Mouse (Mus musculus) neural tube, embryonic 11.5 days (tissue): ENCODE data around the gene Loxl4. TPM values are rescaled to one million over a fixed set of nuclear protein-coding genes. Genes with fewer than 3 reads are reported as not detected.

Source experiments
- ATAC-seq: fragments of 200-750 bp; cut with Nextera tagmentation; 2 replicates; pipeline ENCODE4 v1.8.0; 2017; ENCODE audit warnings: moderate number of reproducible peaks, mild to moderate bottlenecking, moderate TSS enrichment, moderate library complexity; ENCODE audit not compliant: insufficient read depth, low FRiP score, low TSS enrichment
- DNase-seq: peaks from one replicate; pipeline ENCODE4 v3.0.0-alpha.2; 2015; ENCODE audit warnings: low spot score
- H3K27ac ChIP-seq: fragments of 300-500 bp; sonication (generic); 2 replicates; pipeline ENCODE4 v1.5.1; 2014; ENCODE audit warnings: low read depth, mild to moderate bottlenecking, low read length
- H3K27me3 ChIP-seq: fragments of 300-500 bp; sonication (generic); 2 replicates; pipeline ENCODE4 v1.6.1; 2014; ENCODE audit warnings: mild to moderate bottlenecking, low read length, mixed read lengths; ENCODE audit not compliant: control insufficient read depth, insufficient read depth
- H3K36me3 ChIP-seq: fragments of 300-500 bp; sonication (generic); 2 replicates; pipeline ENCODE4 v1.6.1; 2014; ENCODE audit warnings: mild to moderate bottlenecking, low read length, moderate library complexity, mixed read lengths; ENCODE audit not compliant: control insufficient read depth, insufficient read depth
- H3K4me1 ChIP-seq: fragments of 300-500 bp; sonication (generic); 2 replicates; pipeline ENCODE4 v1.6.1; 2014; ENCODE audit warnings: low read length, mixed read lengths; ENCODE audit not compliant: control insufficient read depth, insufficient read depth
- H3K4me2 ChIP-seq: fragments of 300-500 bp; sonication (generic); 2 replicates; pipeline ENCODE4 v1.6.1; 2014; ENCODE audit warnings: low read depth, mild to moderate bottlenecking, moderate library complexity
- H3K4me3 ChIP-seq: fragments of 300-500 bp; sonication (generic); 2 replicates; pipeline ENCODE4 v1.5.1; 2014; ENCODE audit warnings: low read depth, low read length
- H3K9ac ChIP-seq: fragments of 300-500 bp; sonication (generic); 2 replicates; pipeline ENCODE4 v1.6.1; 2014; ENCODE audit warnings: mild to moderate bottlenecking, low read length
- H3K9me3 ChIP-seq: fragments of 300-500 bp; sonication (generic); 2 replicates; pipeline ENCODE4 v1.6.1; 2016; ENCODE audit warnings: low read length; ENCODE audit not compliant: control insufficient read depth
- WGBS: fragments of 180-500 bp; shearing (Covaris S2); extraction: QIAGEN DNeasy Blood & Tissue Kit; methylation state at CpG from one replicate; pipeline ENCODE4 v1.1.7; 2014; 5-methylcytosine and 5-hydroxymethylcytosine counted together
- polyA plus RNA-seq: library from polyadenylated mRNA; unstranded; fragments of >200 nt; fragmentation: Nextera tagmentation; extraction: Ambion mirVana; gene quantifications from 2 replicates; pipeline ENCODE4 v1.2.1, GENCODE M21; 2014

Loxl4 gene
- polyA plus RNA-seq, 1 experiment from 2014 or later, result 0.46 TPM

- Histone ChIP-seq H3K4me3 (no peak overlapping the region), H3K36me3 (no peaks in the 10 kb centered on the region), H3K4me2 (no peak overlapping the region), H3K27ac (no peak overlapping the region), H3K4me1 (peaks cover 8% of the 10 kb centered on the region), H3K27me3 (no peaks in the 10 kb centered on the region), H3K9ac (no peak overlapping the region), H3K9me3 (no peaks in the 10 kb centered on the region)
- 8% methylated on average over 6 of the region's 6 CpGs for whole genome bisulfite sequencing
- DNase-seq (peak; percentile 12), ATAC-seq (no peak)
Observed at GRCm38 (mm10) chr19:42653091-42653490, 40.5 kb upstream of the Loxl4 start.

- 72% methylated on average over 7 of the region's 7 CpGs for WGBS
- Histone ChIP-seq H3K4me3 (no peak overlapping the region), H3K4me1 (peaks cover 8% of the 10 kb centered on the region), H3K27ac (no peak overlapping the region), H3K9ac (no peak overlapping the region), H3K9me3 (no peaks in the 10 kb centered on the region), H3K4me2 (no peak overlapping the region), H3K36me3 (no peaks in the 10 kb centered on the region), H3K27me3 (no peaks in the 10 kb centered on the region)
- no peak for DNase-seq
- ATAC-seq, result no peak
Observed at GRCm38 (mm10) chr19:42652425-42652824, 39.8 kb upstream of the Loxl4 start.

- H3K27ac ChIP-seq, result no peak overlapping the region
- H3K36me3 ChIP-seq, result no peaks in the 10 kb centered on the region
- H3K4me1 ChIP-seq, result peaks cover 6% of the 10 kb centered on the region
- no peak overlapping the region for H3K4me3 ChIP-seq
- H3K4me2 ChIP-seq, result no peak overlapping the region
- ATAC-seq (no peak), DNase-seq (no peak)
- no peak overlapping the region for H3K9ac ChIP-seq
- 83% methylated on average over 9 of the region's 9 CpGs for WGBS
- no peaks in the 10 kb centered on the region for H3K9me3 ChIP-seq
- no peaks in the 10 kb centered on the region for H3K27me3 ChIP-seq
Observed at GRCm38 (mm10) chr19:42640211-42640610, 27.6 kb upstream of the Loxl4 start.

GRCm38 (mm10) chr19:42639544-42639943 lies 26.9 kb upstream of the Loxl4 start:
- no peak for DNase-seq
- Histone ChIP-seq H3K36me3 (no peaks in the 10 kb centered on the region), H3K4me1 (peaks cover 6% of the 10 kb centered on the region), H3K4me3 (no peak overlapping the region), H3K9me3 (no peaks in the 10 kb centered on the region), H3K9ac (no peak overlapping the region), H3K27me3 (no peaks in the 10 kb centered on the region), H3K27ac (no peak overlapping the region), H3K4me2 (no peak overlapping the region)
- no peak for ATAC-seq
- WGBS, result 71% methylated on average over 8 of the region's 8 CpGs

GRCm38 (mm10) chr19:42638604-42639481 lies 26.2 kb upstream of the Loxl4 start:
- Histone ChIP-seq H3K4me1 (peaks cover 6% of the 10 kb centered on the region), H3K4me2 (no peak overlapping the region), H3K4me3 (no peak overlapping the region), H3K9ac (no peak overlapping the region; the same call in 1 of the 2 replicates), H3K27ac (peak overlapping the region; percentile 64), H3K9me3 (no peaks in the 10 kb centered on the region), H3K27me3 (no peaks in the 10 kb centered on the region), H3K36me3 (no peaks in the 10 kb centered on the region)
- WGBS, result 29% methylated on average over 8 of the region's 8 CpGs
- no peak for ATAC-seq
- peak; percentile 28 for DNase-seq

- Histone ChIP-seq H3K9me3 (no peaks in the 10 kb centered on the region), H3K4me3 (no peak overlapping the region), H3K4me2 (no peak overlapping the region), H3K36me3 (no peaks in the 10 kb centered on the region), H3K9ac (no peak overlapping the region), H3K4me1 (peaks cover 6% of the 10 kb centered on the region), H3K27me3 (no peaks in the 10 kb centered on the region), H3K27ac (no peak overlapping the region)
- ATAC-seq (no peak), DNase-seq (peak; percentile 26)
- WGBS, result 51% methylated on average over 11 of the region's 11 CpGs
Observed at GRCm38 (mm10) chr19:42636631-42637030, 24.0 kb upstream of the Loxl4 start.

- no peak for ATAC-seq
- H3K4me1 ChIP-seq, result no peaks in the 10 kb centered on the region; the same call in 1 of the 2 replicates
- no peaks in the 10 kb centered on the region for H3K36me3 ChIP-seq
- DNase-seq, result no peak
- H3K27me3 ChIP-seq, result no peaks in the 10 kb centered on the region
- H3K27ac ChIP-seq, result no peak overlapping the region
- WGBS, result 73% methylated on average over 2 of the region's 2 CpGs
- H3K9me3 ChIP-seq, result no peaks in the 10 kb centered on the region
- H3K4me3 ChIP-seq, result no peak overlapping the region
- no peak overlapping the region for H3K4me2 ChIP-seq
- H3K9ac ChIP-seq, result no peak overlapping the region
Observed at GRCm38 (mm10) chr19:42633650-42634049, 21.0 kb upstream of the Loxl4 start.

GRCm38 (mm10) chr19:42632301-42632700 lies 19.7 kb upstream of the Loxl4 start:
- Histone ChIP-seq H3K4me2 (no peak overlapping the region), H3K4me3 (no peak overlapping the region), H3K36me3 (no peaks in the 10 kb centered on the region), H3K27ac (no peak overlapping the region), H3K4me1 (no peaks in the 10 kb centered on the region), H3K9me3 (no peaks in the 10 kb centered on the region), H3K27me3 (no peaks in the 10 kb centered on the region), H3K9ac (no peak overlapping the region)
- WGBS, result 52% methylated on average over 4 of the region's 4 CpGs
- DNase-seq (peak; percentile 4), ATAC-seq (no peak)

- peak; percentile 27 for DNase-seq
- no peaks in the 10 kb centered on the region for H3K27me3 ChIP-seq
- no peaks in the 10 kb centered on the region for H3K9me3 ChIP-seq
- H3K4me1 ChIP-seq, result no peaks in the 10 kb centered on the region
- no peak overlapping the region for H3K9ac ChIP-seq
- H3K4me2 ChIP-seq, result no peak overlapping the region
- WGBS, result 9% methylated on average over 8 of the region's 8 CpGs
- no peak for ATAC-seq
- H3K27ac ChIP-seq, result no peak overlapping the region
- no peaks in the 10 kb centered on the region for H3K36me3 ChIP-seq
- H3K4me3 ChIP-seq, result no peak overlapping the region
Observed at GRCm38 (mm10) chr19:42631541-42631961, 18.9 kb upstream of the Loxl4 start.
